Mouse (Mus musculus): Measurements from ENCODE around the gene Cenps. TPM values are rescaled to one million over a fixed set of nuclear protein-coding genes. Genes with fewer than 3 reads are reported as not detected.

Cenps gene
- polyA plus RNA-seq, 1 experiment from 2014 or later = 46.6 TPM

DNA sequence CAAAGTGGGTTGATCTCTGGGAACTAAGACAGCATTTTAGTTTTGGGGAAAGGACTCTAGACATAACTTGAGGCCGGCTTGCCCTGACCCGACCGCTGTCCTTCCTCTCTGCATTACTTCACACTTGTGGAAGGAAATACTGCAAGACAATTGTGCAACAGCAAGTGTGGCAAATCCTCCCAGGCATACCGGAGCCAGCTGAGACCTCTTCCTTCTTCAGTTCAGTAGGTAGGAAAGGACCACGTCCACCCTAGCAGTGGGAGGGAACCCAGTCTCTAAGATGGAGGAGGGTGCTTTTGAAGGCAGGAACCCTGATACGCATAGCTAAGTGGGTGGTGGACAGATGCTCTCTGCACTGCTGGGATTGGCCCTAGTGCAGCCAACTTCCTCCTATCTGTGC, 18.3 kb upstream of the Cenps start:
- 90% methylated on average over 6 of the region's 6 CpGs for WGBS
- no peaks in the 10 kb centered on the region for H3K9me3 ChIP-seq
- no peak overlapping the region for H3K9ac ChIP-seq
- no peak overlapping the region for H3K4me2 ChIP-seq
- H3K27ac ChIP-seq = no peak overlapping the region
- no peaks in the 10 kb centered on the region for H3K27me3 ChIP-seq
- H3K4me1 ChIP-seq = no peaks in the 10 kb centered on the region
- peaks cover 98% of the 10 kb centered on the region for H3K36me3 ChIP-seq
- no peak for ATAC-seq (ENCODE audit: insufficient number of reproducible peaks, insufficient read depth, low FRiP score, low TSS enrichment, low read depth)
- no peak overlapping the region for H3K4me3 ChIP-seq

DNA sequence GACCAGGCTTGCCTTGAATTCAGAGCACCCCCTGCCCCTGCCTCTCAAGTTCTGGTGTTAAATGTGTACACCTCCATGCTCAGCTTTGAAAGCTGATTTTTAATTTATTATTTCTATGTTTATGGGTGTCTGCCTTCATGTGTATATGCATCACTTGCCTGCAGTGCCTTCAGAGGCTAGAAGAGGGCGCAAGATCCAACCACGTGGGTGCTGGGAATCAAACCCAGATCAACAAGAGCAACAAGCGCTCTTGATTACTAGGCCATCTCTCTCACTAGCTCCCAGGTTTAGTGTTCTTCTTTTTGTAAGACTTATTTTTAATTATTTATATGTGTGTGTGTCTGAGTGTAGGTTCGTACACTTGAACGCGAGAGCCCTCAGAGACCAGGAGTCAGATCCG, 17.4 kb upstream of the Cenps start:
- Histone ChIP-seq H3K4me3 (no peak overlapping the region), H3K27ac (no peak overlapping the region), H3K9me3 (no peaks in the 10 kb centered on the region), H3K4me1 (no peaks in the 10 kb centered on the region), H3K27me3 (no peaks in the 10 kb centered on the region), H3K4me2 (no peak overlapping the region), H3K36me3 (peaks cover 98% of the 10 kb centered on the region), H3K9ac (no peak overlapping the region)
- no peak for ATAC-seq (ENCODE audit: insufficient number of reproducible peaks, insufficient read depth, low FRiP score, low TSS enrichment, low read depth)
- WGBS = 97% methylated on average over 7 of the region's 7 CpGs

DNA sequence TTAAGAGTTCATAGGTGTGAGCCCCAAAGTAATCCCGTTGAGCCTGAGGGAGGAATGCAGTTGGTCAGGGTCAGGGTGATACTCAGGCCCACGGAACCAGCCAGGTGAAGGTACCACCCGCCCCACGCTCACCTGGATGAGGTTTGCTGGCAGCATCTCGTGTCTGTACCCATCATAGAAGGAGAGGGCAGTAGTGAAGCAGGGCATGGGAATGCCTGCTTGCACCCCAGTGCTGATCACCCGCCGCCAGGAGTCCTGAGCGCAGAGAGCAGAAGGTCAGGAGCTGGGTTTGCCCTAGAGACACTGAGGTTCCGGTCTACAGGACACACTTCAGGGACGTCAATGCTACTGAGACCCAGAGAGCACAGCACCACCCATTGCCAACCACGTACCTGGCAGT, 13.3 kb upstream of the Cenps start:
- H3K27me3 ChIP-seq = no peaks in the 10 kb centered on the region
- H3K4me2 ChIP-seq = no peak overlapping the region
- H3K36me3 ChIP-seq = peaks cover 67% of the 10 kb centered on the region
- peaks cover 8% of the 10 kb centered on the region; the same call in 1 of the 2 replicates for H3K4me1 ChIP-seq
- H3K4me3 ChIP-seq = no peak overlapping the region
- no peak overlapping the region for H3K27ac ChIP-seq
- H3K9ac ChIP-seq = no peak overlapping the region
- ATAC-seq (ENCODE audit: insufficient number of reproducible peaks, insufficient read depth, low FRiP score, low TSS enrichment, low read depth) = no peak
- 89% methylated on average over 11 of the region's 11 CpGs for WGBS
- no peaks in the 10 kb centered on the region for H3K9me3 ChIP-seq

DNA sequence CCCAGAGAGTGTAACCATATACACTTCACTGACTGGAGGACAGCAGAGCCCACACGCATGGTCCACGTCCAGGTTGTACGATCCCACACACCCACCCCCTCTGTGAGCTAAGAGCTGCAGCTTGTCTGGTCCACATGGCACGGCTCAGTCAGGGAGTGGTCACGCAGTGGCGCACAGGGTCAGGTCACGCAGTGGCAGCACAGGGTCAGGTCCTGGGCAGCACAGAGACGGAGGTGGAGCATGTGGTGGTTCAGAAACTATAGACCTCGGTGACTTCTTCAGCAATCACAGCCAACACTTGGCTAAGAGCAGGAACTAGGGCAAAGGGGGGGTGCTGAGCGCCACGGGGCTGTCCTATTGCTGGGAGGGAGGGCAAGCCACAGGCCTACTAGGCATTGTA, 12.8 kb upstream of the Cenps start:
- Histone ChIP-seq H3K36me3 (peaks cover 63% of the 10 kb centered on the region), H3K4me3 (no peak overlapping the region), H3K27ac (no peak overlapping the region), H3K27me3 (no peaks in the 10 kb centered on the region), H3K4me1 (peaks cover 8% of the 10 kb centered on the region; the same call in 1 of the 2 replicates), H3K4me2 (no peak overlapping the region), H3K9ac (no peak overlapping the region), H3K9me3 (no peaks in the 10 kb centered on the region)
- 80% methylated on average over 11 of the region's 11 CpGs for WGBS
- ATAC-seq (ENCODE audit: insufficient number of reproducible peaks, insufficient read depth, low FRiP score, low TSS enrichment, low read depth) = no peak

DNA sequence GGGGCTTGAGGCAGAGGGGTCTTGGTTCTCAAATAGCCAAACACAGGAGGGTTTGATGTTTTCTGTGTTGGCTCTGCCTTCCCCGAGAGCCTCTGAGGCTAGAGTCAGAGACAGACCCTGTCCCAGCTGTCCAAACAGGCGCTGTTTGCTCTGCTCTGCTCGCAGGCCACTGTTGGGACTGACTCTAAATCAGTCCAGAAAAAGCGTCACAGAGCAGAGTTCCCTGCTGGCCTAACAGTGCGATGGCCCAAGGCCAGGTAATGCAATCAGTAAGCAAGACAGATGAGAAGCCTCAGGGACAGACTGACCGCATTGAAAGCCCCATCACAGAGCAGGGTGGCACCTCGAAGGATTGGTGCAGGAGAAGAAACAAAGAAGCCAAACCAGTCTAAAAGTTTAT, 12.2 kb upstream of the Cenps start:
- Histone ChIP-seq H3K4me2 (no peak overlapping the region), H3K9me3 (no peaks in the 10 kb centered on the region), H3K4me1 (peaks cover 8% of the 10 kb centered on the region; the same call in 1 of the 2 replicates), H3K36me3 (peaks cover 56% of the 10 kb centered on the region), H3K9ac (no peak overlapping the region), H3K27me3 (no peaks in the 10 kb centered on the region), H3K27ac (0 out of 2 replicates have a peak overlapping the region, but pooled peaks have one; percentile 11), H3K4me3 (no peak overlapping the region)
- no peak for ATAC-seq (ENCODE audit: insufficient number of reproducible peaks, insufficient read depth, low FRiP score, low TSS enrichment, low read depth)
- 76% methylated on average over 7 of the region's 7 CpGs for WGBS

GRCm38 (mm10) chr4:149149196-149149595, 11.8 kb upstream of the Cenps start:
- H3K4me1 ChIP-seq = peaks cover 8% of the 10 kb centered on the region; the same call in 1 of the 2 replicates
- no peaks in the 10 kb centered on the region for H3K9me3 ChIP-seq
- 73% methylated on average over 9 of the region's 9 CpGs for WGBS
- H3K27ac ChIP-seq = 0 out of 2 replicates have a peak overlapping the region, but pooled peaks have one; percentile 11
- no peak overlapping the region for H3K4me2 ChIP-seq
- H3K4me3 ChIP-seq = no peak overlapping the region
- no peaks in the 10 kb centered on the region for H3K27me3 ChIP-seq
- H3K36me3 ChIP-seq = peaks cover 52% of the 10 kb centered on the region
- no peak for ATAC-seq (ENCODE audit: insufficient number of reproducible peaks, insufficient read depth, low FRiP score, low TSS enrichment, low read depth)
- no peak overlapping the region for H3K9ac ChIP-seq

DNA sequence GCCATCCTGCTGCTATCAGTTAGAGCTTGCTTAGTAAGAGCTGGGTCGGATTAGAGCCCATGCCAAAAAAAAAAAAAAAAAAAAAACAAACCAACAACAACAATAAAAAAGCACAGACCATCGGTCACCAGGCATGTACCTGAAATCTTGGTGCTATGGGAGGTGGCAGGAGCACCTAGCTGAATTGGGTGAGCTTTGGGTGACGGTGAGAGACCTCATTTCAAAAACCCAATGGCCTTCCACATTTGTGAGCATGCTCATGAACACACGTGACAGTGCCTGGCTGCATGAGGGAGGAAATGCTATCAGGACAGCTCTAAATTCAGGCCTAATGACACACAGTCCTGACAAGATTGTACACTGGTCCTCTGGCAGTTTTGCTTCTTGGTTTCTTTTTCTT, 10.7 kb upstream of the Cenps start:
- H3K27me3 ChIP-seq = no peaks in the 10 kb centered on the region
- H3K9ac ChIP-seq = no peak overlapping the region
- H3K4me3 ChIP-seq = no peak overlapping the region
- ATAC-seq (ENCODE audit: insufficient number of reproducible peaks, insufficient read depth, low FRiP score, low TSS enrichment, low read depth) = no peak
- H3K4me2 ChIP-seq = no peak overlapping the region
- no peaks in the 10 kb centered on the region for H3K9me3 ChIP-seq
- peaks cover 41% of the 10 kb centered on the region for H3K36me3 ChIP-seq
- peaks cover 8% of the 10 kb centered on the region; the same call in 1 of the 2 replicates for H3K4me1 ChIP-seq
- 71% methylated on average over 4 of the region's 4 CpGs for WGBS
- no peak overlapping the region for H3K27ac ChIP-seq

- no peaks in the 10 kb centered on the region for H3K27me3 ChIP-seq
- no peak overlapping the region for H3K4me3 ChIP-seq
- H3K27ac ChIP-seq = no peak overlapping the region
- no peaks in the 10 kb centered on the region for H3K9me3 ChIP-seq
- H3K4me2 ChIP-seq = no peak overlapping the region
- no peak overlapping the region for H3K9ac ChIP-seq
- 80% methylated on average over 7 of the region's 7 CpGs for WGBS
- H3K36me3 ChIP-seq = peaks cover 35% of the 10 kb centered on the region
- ATAC-seq (ENCODE audit: insufficient number of reproducible peaks, insufficient read depth, low FRiP score, low TSS enrichment, low read depth) = no peak
- peaks cover 8% of the 10 kb centered on the region; the same call in 1 of the 2 replicates for H3K4me1 ChIP-seq
Observed at GRCm38 (mm10) chr4:149147528-149147927, 10.1 kb upstream of the Cenps start.

GRCm38 (mm10) chr4:149145151-149145550, 7.7 kb upstream of the Cenps start:
- no peak for ATAC-seq (ENCODE audit: insufficient number of reproducible peaks, insufficient read depth, low FRiP score, low TSS enrichment, low read depth)
- Histone ChIP-seq H3K27me3 (no peaks in the 10 kb centered on the region), H3K9ac (no peak overlapping the region), H3K4me1 (peaks cover 8% of the 10 kb centered on the region; the same call in 1 of the 2 replicates), H3K4me3 (no peak overlapping the region), H3K27ac (no peak overlapping the region), H3K4me2 (no peak overlapping the region), H3K36me3 (peaks cover 13% of the 10 kb centered on the region), H3K9me3 (no peaks in the 10 kb centered on the region)
- WGBS = 67% methylated on average over 4 of the region's 4 CpGs

- WGBS = 7% methylated on average over 3 of the region's 3 CpGs
- peaks cover 8% of the 10 kb centered on the region; the same call in 1 of the 2 replicates for H3K4me1 ChIP-seq
- H3K36me3 ChIP-seq = peaks cover 6% of the 10 kb centered on the region; the same call in 1 of the 2 replicates
- 0 out of 2 replicates have a peak overlapping the region, but pooled peaks have one; percentile 11 for H3K9ac ChIP-seq
- no peaks in the 10 kb centered on the region for H3K9me3 ChIP-seq
- H3K4me3 ChIP-seq = no peak overlapping the region
- peak; percentile 56; the same call in 1 of the 2 replicates for ATAC-seq (ENCODE audit: insufficient number of reproducible peaks, insufficient read depth, low FRiP score, low TSS enrichment, low read depth)
- no peaks in the 10 kb centered on the region for H3K27me3 ChIP-seq
- H3K4me2 ChIP-seq = no peak overlapping the region
- H3K27ac ChIP-seq = no peak overlapping the region
Observed at GRCm38 (mm10) chr4:149144459-149144858, 7.0 kb upstream of the Cenps start.

DNA sequence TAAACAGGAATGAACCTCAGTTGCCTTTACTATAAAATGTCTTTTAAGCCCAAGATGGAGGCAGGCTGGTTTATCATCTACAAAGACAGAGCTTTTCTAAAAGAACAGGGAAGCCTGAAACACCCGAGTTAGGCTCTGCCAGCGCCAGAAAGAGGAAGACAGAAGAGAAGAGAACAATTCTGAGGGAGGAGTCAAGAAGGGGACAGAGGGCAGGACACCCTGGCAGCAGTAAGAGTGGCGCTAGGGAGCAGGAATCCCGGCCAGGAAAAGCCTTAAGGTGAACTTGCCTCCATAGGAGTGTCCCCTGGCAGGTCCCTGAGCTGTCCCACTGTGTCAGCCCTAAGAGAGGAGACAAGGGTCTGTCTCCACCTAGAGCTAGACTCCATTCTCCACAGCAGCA, 6.2 kb upstream of the Cenps start:
- Histone ChIP-seq H3K4me2 (no peak overlapping the region), H3K4me1 (peaks cover 8% of the 10 kb centered on the region; the same call in 1 of the 2 replicates), H3K9me3 (no peaks in the 10 kb centered on the region), H3K9ac (no peak overlapping the region), H3K4me3 (no peak overlapping the region), H3K27me3 (no peaks in the 10 kb centered on the region), H3K36me3 (no peaks in the 10 kb centered on the region), H3K27ac (no peak overlapping the region)
- no peak for ATAC-seq (ENCODE audit: insufficient number of reproducible peaks, insufficient read depth, low FRiP score, low TSS enrichment, low read depth)
- 39% methylated on average over 4 of the region's 4 CpGs for WGBS

DNA sequence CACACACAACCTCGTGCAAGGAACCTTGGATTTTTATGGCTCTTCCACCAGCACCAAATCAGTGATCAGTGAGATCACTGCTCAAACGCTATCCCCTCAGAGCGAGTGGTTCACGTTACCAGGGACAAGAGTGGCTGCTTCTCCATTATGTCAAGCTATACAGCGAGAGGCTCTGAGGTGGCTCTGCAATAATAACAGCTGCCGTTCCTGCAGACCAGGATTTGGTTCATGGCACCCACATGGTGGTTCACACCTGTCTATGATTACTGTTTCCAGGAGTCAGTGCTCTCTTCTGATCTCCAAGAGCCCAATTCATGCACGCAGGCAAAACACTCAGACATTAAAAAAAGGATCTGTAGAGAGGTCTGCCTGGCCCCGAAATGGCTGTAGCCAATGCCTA, 1.1 kb upstream of the Cenps start:
- H3K9ac ChIP-seq = no peak overlapping the region
- no peaks in the 10 kb centered on the region for H3K36me3 ChIP-seq
- H3K27me3 ChIP-seq = no peaks in the 10 kb centered on the region
- no peak for ATAC-seq (ENCODE audit: insufficient number of reproducible peaks, insufficient read depth, low FRiP score, low TSS enrichment, low read depth)
- no peak overlapping the region for H3K4me2 ChIP-seq
- H3K27ac ChIP-seq = no peak overlapping the region
- no peak overlapping the region for H3K4me3 ChIP-seq
- peaks cover 8% of the 10 kb centered on the region for H3K4me1 ChIP-seq
- no peaks in the 10 kb centered on the region for H3K9me3 ChIP-seq
- WGBS = 53% methylated on average over 8 of the region's 8 CpGs

All from embryonic facial prominence, embryonic 13.5 days (tissue).